Mouse (Mus musculus) heart, embryonic 13.5 days (tissue): ENCODE measurements around the gene Esp3. TPM values are rescaled to one million over a fixed set of nuclear protein-coding genes. Genes with fewer than 3 reads are reported as not detected.
"Not testable (repeated sequence)": the region's sequence is repeated elsewhere in the genome, so short reads cannot be mapped to it uniquely, and the experiment has no call there.

Source experiments
- ATAC-seq: fragments of 200-750 bp; cut with Nextera tagmentation; 2 replicates; pipeline ENCODE4 v1.8.0; 2017; ENCODE audit warnings: moderate TSS enrichment; ENCODE audit not compliant: insufficient number of reproducible peaks, low FRiP score, low TSS enrichment; ENCODE audit errors: extremely low read depth
- H3K27ac ChIP-seq: fragments of 300-500 bp; sonication (generic); replicated peaks from 2 replicates; pipeline ENCODE4 v1.5.1; 2015; ENCODE audit warnings: moderate library complexity, mild to moderate bottlenecking, inconsistent platforms
- H3K27me3 ChIP-seq: fragments of 300-500 bp; sonication (generic); replicated peaks from 2 replicates; pipeline ENCODE4 v1.6.1; 2015; ENCODE audit warnings: mild to moderate bottlenecking, inconsistent platforms
- H3K36me3 ChIP-seq: fragments of 300-500 bp; sonication (generic); 2 replicates; pipeline ENCODE4 v1.6.1; 2015; ENCODE audit warnings: mild to moderate bottlenecking, inconsistent platforms
- H3K4me1 ChIP-seq: fragments of 300-500 bp; sonication (generic); 2 replicates; pipeline ENCODE4 v1.6.1; 2015; ENCODE audit warnings: inconsistent platforms
- H3K4me2 ChIP-seq: fragments of 300-500 bp; sonication (generic); 2 replicates; pipeline ENCODE4 v1.6.1; 2015; ENCODE audit warnings: inconsistent platforms, mild to moderate bottlenecking, moderate library complexity
- H3K4me3 ChIP-seq: fragments of 300-500 bp; sonication (generic); 2 replicates; pipeline ENCODE4 v1.5.1; 2015; ENCODE audit warnings: moderate library complexity, mild to moderate bottlenecking, inconsistent platforms
- H3K9ac ChIP-seq: fragments of 300-500 bp; sonication (generic); 2 replicates; pipeline ENCODE4 v1.6.1; 2015; ENCODE audit warnings: inconsistent platforms, mild to moderate bottlenecking, moderate library complexity
- H3K9me3 ChIP-seq: fragments of 300-500 bp; sonication (generic); 2 replicates; pipeline ENCODE4 v1.6.1; 2016; ENCODE audit warnings: inconsistent platforms
- WGBS: fragments of 180-500 bp; shearing (Covaris S2); methylation state at CpG from one replicate; pipeline ENCODE4 v1.1.7; 2015; ENCODE audit warnings: mixed read lengths; 5-methylcytosine and 5-hydroxymethylcytosine counted together
- polyA plus RNA-seq: library from polyadenylated mRNA; unstranded; fragments of >200 nt; fragmentation: Nextera tagmentation; extraction: Ambion mirVana; gene quantifications from 2 replicates; pipeline ENCODE4 v1.2.1, GENCODE M21; 2015

Esp3 gene
- not detected in 2 replicates for polyA plus RNA-seq

GRCm38 (mm10) chr17:40631775-40632174 lies at the start of gene Esp3:
Esp3 (plus strand) TSS chr17:40632075.
- H3K36me3 ChIP-seq, H3K4me1 ChIP-seq, H3K4me3 ChIP-seq, H3K27ac ChIP-seq, H3K4me2 ChIP-seq, ATAC-seq, H3K27me3 ChIP-seq, H3K9me3 ChIP-seq, H3K9ac ChIP-seq: not testable (repeated sequence)
- 71% methylated on average over 1 of the region's 1 CpGs for WGBS

- H3K9ac ChIP-seq = not testable (repeated sequence)
Measured at GRCm38 (mm10) chr17:40583906-40584305, 48.0 kb upstream of the Esp3 start.

GRCm38 (mm10) chr17:40591297-40591696 lies 40.6 kb upstream of the Esp3 start:
- Histone ChIP-seq H3K4me1 (no peaks in the 10 kb centered on the region), H3K4me3 (no peak overlapping the region), H3K9me3 (no peaks in the 10 kb centered on the region), H3K36me3 (no peaks in the 10 kb centered on the region), H3K4me2 (no peak overlapping the region), H3K9ac (no peak overlapping the region), H3K27me3 (no peaks in the 10 kb centered on the region), H3K27ac (no peak overlapping the region)
- no peak for ATAC-seq

More at GRCm38 (mm10) chr17:40583906-40584305, 48.0 kb upstream of the Esp3 start:
- WGBS = 48% methylated on average over 6 of the region's 6 CpGs
- not testable (repeated sequence) for H3K4me2 ChIP-seq, H3K4me3 ChIP-seq, H3K27me3 ChIP-seq, ATAC-seq, H3K36me3 ChIP-seq, H3K4me1 ChIP-seq, H3K9me3 ChIP-seq, H3K27ac ChIP-seq

GRCm38 (mm10) chr17:40598294-40598693 lies 33.6 kb upstream of the Esp3 start, which contains the start of gene Esp4:
Esp4 (plus strand) TSS chr17:40598594.
- no peaks in the 10 kb centered on the region for H3K4me1 ChIP-seq
- no peak for ATAC-seq
- no peak within 1 kb of the TSS for H3K4me2 ChIP-seq
- H3K36me3 ChIP-seq = no peaks in the 10 kb centered on the region
- H3K9me3 ChIP-seq = no peaks in the 10 kb centered on the region
- no peak within 1 kb of the TSS for H3K27ac ChIP-seq
- no peak within 1 kb of the TSS for H3K9ac ChIP-seq
- H3K4me3 ChIP-seq = no peak within 1 kb of the TSS
- no peaks in the 10 kb centered on the region for H3K27me3 ChIP-seq

GRCm38 (mm10) chr17:40662118-40662679 lies 30.3 kb downstream of the Esp3 start:
- WGBS = 62% methylated on average over 9 of the region's 9 CpGs
- not testable (repeated sequence) for H3K27me3 ChIP-seq, H3K4me2 ChIP-seq, H3K36me3 ChIP-seq, H3K9me3 ChIP-seq, H3K4me1 ChIP-seq, ATAC-seq, H3K4me3 ChIP-seq, H3K27ac ChIP-seq, H3K9ac ChIP-seq

- not testable (repeated sequence) for H3K9ac ChIP-seq, H3K4me2 ChIP-seq, ATAC-seq, H3K4me3 ChIP-seq, H3K27me3 ChIP-seq, H3K9me3 ChIP-seq, H3K36me3 ChIP-seq, H3K4me1 ChIP-seq, H3K27ac ChIP-seq
- 74% methylated on average over 12 of the region's 12 CpGs for WGBS
Measured at GRCm38 (mm10) chr17:40663161-40663811, 31.4 kb downstream of the Esp3 start.

Other genes with a start within 250 kb of the Esp3 start
- gene Esp8, start 112.1 kb upstream of the Esp3 start, polyA plus RNA-seq = not detected in 2 replicates
- not detected in 2 replicates for gene Esp6, start 70.6 kb upstream of the Esp3 start, polyA plus RNA-seq
- gene Esp4, start 33.5 kb upstream of the Esp3 start, polyA plus RNA-seq = not detected in 2 replicates
- gene Esp1, start 95.0 kb downstream of the Esp3 start, polyA plus RNA-seq = not detected in 2 replicates
- gene Crisp2, start 174.9 kb downstream of the Esp3 start, polyA plus RNA-seq = not detected in 2 replicates
- gene Rhag, start 179.1 kb downstream of the Esp3 start, polyA plus RNA-seq = 4.4 and 7.7 TPM in 2 replicates
- 2.0 and 2.3 TPM in 2 replicates for gene 9130008F23Rik, start 248.5 kb downstream of the Esp3 start, polyA plus RNA-seq